Mouse (Mus musculus) forebrain, embryonic 12.5 days (tissue): Measurements from ENCODE around the gene Htr1b. TPM values are rescaled to one million over a fixed set of nuclear protein-coding genes. Genes with fewer than 3 reads are reported as not detected.

ENCODE experiments used
- polyA plus RNA-seq: library from polyadenylated mRNA; unstranded; fragments of >200 nt; fragmentation: Nextera tagmentation; extraction: Ambion mirVana; gene quantifications from 2 replicates; pipeline ENCODE4 v1.2.1, GENCODE M21; 2016

The Htr1b gene
- polyA plus RNA-seq, 1 experiment from 2014 or later = 0.54 TPM

Other genes starting within 250 kb of the Htr1b start
- gene Mei4, start 229.8 kb upstream of the Htr1b start, polyA plus RNA-seq = 0.77 and 1.1 TPM in 2 replicates